Mouse (Mus musculus) kidney, adult 18-20 months (tissue): ENCODE measurements around the gene Myo1b.

ENCODE experiments used
- DNase-seq: peaks from one replicate; pipeline ENCODE4 v3.0.0; 2021

Myo1b gene

DNA sequence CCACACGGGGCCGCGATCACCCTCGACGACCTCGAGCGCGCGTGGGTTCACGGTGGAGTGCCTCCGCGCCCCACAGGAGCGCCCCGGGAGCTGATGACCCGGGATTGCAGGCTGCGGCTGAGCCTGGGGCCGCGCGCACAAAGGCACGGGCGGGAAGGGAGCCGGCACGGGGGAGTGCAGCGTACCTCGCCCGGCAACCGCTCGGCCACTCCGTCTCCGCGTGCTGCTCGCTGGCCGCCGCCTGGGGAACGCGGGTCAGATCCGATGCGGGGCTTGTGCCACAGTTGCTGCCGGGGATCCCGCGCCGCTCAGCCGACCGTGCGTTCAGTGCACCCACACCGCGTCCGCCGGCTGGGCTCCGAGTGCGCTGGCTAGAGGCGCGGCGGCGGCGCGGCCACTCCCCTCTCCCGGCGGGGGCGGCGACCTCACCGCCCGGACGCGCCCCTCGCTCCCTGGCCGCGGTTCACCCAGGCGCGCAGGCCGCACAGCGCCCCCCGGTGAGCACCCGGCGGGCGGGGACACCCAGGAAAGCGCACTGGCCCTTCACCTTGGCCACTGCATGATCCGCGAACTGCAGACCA lies at the start of gene Myo1b:
Gene Myo1b, minus strand, starts transcription at position 496 of the 581 bp plus-strand sequence.
- peak; percentile 76 for DNase-seq

DNA sequence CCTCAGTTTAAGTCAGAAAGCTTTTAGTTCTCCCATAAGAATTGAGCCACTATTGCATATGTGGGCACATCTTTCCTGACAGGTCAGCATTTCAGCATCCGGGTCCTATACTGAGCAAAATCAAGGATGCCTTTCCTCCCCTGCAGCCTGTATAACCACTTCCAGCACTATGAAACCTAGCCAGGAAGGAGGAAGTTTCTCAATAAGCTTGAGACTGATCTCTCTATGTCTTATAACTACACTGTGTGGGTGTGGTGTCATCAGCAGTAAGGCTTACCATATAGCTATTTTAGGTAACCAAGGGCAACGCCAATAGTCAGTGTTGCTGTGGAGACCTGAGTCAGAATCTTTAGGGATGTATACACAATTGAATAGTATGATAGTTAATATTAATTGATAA lies 48.8 kb upstream of the Myo1b start:
- DNase-seq: no peak

DNA sequence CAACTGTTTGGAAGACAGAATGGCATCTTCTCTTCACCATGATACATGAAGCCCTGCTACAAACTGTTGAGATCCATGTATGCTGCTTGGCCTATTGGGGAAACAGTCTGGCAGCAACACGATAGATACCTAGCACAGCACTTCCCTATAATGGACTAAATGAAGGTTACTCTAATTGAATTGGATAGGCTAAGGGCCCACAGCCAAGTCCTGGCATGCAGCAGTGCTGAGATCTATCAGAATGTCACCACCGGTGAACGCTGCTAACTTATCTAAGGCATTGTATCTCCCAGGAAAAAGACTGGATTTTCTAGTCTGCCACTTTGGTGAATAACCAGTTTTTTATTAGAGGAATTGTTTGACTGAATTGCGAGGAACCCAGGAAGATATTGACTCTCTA lies 31.2 kb upstream of the Myo1b start:
- no peak for DNase-seq

DNA sequence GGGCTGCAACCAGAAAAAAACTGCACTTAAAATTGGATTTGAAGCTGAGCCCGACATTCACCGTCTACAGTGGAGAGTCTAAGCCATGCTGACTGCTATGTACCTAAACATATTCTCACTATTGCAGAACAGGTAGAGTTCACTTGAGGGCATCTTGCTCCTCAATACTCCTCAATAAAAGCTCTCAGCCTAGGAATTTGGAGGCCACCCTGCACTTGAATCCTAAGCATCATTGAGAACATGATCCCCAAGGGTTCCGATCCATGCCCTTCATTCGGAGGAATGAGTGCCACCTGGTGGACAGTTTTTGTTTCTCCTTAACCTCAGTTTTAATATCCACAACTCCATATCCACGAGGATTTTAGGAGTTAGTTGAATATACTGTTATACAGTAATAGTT lies 28.9 kb upstream of the Myo1b start:
- peak; percentile 23 for DNase-seq

DNA sequence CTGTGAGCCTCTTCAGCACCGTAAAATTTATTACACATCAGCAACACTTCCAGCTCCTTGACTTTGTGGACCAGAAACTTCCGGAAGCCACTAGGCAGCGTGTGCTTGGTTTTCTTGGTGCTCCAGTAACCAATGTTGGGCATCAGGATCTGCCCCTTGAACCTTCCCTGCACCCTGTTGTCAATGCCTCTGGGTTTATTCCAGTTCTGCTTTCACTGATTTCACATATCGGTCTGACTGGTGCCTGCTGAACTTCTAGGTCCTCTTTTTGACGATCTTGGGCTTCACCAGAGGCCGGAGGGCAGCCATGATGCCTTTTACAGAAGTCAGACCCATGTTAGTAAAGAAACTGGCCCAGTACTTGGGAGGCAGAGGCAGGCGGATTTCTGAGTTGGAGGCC lies 22.5 kb upstream of the Myo1b start:
- DNase-seq: no peak

DNA sequence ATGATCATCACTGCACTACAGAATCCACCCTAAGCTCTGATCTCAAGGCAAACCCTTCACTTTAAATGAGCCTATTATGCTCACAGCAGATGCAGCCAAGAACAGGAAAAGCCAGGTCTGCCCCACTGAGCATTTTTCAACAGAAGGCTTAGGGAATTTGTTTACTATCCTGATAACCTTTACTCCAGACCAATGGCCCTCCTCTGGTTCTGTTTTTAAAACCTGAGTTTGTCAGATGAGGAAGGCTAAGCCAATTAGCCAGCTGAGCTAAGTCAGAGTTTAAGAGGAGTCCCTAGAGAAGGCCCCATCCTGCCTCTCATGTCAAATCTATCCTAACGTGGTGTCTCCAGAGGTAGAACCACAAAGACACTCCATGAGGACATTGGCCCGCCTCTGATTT lies 19.1 kb upstream of the Myo1b start:
- no peak for DNase-seq

DNA sequence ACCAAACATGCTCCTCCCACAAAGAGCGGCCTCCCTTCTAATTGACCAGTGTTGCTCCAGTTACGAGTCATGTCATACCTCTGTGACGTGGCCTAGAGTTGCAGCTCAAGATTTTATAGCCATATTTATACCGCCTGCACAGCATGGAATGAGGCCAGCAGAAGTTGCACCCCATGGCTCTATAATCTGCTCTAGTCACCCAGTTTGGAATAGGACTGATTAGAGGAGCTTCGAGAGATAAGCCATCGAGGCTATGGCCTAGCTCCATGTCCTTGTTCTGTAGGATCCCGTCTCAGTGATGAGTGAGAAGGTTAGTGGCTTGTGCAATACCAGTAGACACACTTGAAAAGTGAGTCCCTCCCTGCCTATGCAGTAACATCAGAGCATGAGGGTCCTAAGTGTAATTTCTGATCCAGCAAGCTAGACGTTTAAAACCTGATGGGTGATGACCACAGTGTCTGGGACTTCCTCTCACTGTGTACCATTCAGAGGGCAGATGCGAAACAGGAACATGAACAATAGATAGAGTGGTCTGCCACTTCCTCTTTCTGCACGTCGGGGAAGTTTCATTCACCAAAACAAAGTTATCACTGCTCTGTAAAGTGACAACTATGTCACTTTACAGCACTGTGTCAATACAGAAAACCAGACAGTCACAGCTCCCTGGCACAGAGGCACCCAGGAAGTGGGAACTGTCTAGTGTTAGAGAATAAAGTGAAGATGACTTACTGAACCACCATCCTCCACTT lies 18.5 kb upstream of the Myo1b start:
- no peak for DNase-seq

DNA sequence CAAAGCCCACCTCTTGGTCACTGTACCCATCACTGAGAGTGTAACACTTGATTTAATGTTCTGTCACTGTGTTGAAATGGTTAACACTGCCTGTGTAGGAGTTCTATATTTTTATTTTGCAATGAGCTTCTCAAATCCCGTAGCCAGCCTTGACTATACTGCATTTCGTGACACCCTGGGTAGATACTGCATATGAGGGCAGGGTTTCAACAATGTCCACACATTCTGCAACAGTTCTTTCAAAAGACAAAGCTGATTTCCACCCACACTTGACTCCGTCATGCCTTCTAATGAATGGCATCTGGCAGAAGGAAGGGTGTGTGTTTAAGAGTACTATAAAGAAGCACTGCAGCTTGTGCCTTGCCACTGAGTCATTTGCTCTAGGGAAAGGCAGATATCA lies 17.0 kb upstream of the Myo1b start:
- no peak for DNase-seq

DNA sequence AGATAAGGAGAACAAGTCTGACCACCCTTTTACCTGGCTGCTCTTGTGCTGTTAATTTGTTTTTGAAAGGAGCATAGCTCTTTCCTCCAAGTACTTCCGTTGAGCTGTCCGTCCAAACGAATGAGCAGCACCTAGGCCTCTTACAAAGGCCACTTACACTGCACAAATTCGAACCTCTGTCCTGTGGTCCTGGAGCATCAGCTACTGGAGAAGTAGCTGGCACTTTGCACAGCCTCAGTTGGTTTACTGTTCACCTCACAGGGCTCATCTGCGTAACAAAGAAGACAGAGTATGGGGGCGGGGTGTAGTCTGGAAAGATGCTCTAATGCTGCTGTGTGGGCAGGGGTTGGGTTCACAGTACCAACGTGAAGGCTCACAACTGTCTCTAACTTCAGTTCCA lies 15.7 kb upstream of the Myo1b start:
- DNase-seq: no peak

DNA sequence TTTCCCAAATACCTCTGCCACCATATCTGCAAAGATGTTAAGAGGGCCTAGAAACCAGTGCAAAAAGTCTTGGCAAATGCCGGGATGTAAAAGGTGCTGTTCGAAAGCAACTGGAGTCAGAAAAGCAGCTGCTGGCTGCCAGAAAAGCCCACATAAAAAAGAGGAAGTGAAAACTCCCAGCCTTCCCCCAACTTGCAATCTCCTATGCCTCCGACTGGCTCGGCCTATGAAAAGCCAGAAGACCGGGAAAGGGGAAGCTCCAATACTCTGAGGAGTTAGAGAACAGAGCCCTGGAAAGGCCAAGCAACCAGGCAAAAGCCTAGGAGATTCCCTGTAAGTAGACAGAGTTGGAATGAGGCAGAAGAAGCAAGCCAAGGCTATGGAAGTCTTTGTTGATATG lies 14.7 kb upstream of the Myo1b start:
- DNase-seq: no peak

DNA sequence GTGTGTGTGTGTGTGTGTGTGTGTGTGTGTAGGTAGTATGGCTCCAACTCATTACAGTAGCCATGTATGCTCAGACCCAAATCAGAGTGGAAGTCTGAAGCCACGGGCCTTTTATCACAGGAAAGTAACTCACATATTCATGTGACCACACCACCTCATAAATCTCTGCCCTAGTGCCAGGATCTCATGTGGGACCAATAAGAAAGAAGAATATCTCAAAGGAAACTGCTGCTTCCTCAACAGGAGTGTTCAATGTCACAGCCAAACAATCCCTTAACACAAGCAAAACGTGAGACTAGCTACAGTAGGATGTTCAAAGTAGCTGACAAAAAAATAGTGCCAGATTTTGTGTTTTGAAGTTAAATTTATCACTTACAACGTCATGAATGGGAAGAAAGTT lies 13.7 kb upstream of the Myo1b start:
- DNase-seq: no peak

DNA sequence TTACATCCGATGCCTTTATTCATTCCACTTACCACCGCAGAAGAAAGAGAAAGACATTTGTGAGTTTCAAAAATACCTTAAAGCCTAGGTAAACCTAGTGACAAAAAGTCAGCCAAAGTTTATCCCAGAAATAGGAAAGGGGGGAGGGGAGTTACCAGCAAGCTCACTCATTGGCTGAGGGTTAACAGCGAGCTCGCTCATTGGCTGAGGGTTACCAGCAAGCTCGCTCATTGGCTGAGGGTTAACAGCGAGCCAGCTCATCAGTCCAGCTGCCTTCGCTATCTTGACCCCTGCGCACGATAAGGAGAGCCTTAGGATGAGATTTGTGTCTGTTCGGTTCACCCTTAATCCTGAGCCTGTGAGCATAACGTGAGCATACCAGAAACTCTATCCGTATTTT lies 6.9 kb upstream of the Myo1b start:
- no peak for DNase-seq

DNA sequence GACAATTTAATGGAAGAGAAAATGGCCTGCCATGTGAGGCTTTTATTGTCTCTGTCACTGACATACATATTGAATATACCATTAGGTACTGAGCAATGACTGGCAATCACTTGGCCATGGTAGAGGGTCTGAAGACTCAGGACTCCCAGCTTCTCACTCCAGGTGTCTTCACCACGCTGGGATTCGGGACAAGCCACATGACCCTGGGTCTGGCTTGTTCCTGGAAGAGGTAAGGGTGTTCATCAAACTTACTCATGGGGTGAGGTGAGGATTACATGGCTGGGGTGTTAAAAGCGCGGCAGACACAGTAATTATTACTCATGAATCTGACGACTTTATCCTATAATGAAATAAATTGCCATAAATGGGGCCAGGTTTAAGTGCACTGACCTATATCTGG lies 405 bp upstream of the Myo1b start:
- DNase-seq: no peak

DNA sequence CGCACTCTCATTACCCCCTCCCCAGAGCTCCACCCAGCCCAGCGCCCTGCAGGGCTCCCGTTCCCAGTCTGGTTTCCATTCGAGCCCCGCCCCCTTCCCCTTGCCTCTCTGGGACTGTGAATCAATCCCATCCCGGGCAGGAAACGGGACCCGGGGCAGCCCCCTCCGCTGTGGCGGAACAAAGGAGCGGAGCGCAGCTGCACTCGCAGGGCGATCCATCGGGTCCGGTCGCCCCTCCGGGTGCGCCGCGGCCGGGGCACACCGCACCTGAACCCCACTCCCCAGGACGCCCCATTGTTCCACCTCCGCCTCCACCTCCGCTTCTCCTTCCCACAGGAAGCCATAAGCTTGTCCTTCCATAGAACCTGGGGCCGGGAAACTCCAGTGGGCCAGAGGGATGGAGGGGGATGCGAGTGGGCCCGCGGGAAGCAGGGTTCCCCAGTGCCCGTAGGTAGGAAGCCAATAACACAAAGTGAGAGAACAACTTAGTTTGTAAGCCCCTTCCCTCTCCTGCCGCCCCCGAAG lies 758 bp downstream of the Myo1b start:
- DNase-seq: peak; percentile 76

DNA sequence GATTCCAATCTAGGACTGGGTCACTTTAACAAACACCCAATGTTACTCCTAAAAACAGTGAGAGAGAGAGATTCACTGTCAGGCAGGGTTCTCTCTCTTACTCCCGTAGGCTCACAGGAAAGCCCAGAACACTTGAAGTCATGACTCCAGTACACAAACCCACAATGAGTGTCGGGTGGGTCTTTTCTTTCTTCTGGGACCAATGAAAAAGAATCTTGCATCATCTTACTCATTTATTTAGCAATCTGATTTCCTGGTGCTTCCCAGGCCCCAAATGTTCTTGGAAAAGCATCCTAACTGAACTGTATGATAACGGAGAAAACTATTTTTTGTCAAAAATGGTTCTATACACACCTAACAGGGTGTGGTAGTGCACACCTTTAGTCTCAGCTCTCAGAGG lies 1.8 kb downstream of the Myo1b start:
- DNase-seq: no peak

DNA sequence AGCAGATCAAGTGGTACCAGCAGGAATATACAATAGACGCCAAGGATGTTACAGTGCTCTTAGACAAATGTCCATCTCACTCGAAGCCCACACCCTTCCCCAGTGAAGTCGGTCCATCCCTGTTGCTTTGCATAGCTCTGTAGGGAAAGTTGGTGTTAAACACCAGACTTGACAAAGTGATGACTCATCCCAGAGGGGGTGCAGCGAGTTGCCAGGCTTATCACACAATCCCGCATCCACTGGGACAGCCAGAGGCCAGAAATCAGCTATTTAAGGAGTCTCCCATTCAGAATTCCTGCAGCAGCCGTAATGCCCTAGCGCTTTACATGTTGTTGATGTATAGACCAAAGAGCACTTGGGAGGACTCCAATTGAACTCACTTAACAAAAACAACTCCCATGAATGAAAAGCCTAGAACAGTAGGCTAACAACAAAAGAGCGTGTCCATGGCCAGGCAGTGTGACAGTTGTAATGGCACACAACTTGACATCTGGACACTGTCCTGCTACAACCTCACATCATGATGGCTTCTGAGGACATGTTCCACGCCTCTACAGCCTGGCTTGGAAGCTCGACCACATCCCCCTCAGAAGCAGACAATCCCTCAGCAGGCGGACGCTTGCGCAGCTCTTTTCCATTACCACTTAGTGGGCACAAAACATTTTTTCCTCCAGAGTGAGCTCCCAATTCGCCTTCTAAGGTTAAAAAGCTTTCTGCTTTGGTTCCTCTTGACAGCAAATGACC lies 2.6 kb downstream of the Myo1b start:
- no peak for DNase-seq

DNA sequence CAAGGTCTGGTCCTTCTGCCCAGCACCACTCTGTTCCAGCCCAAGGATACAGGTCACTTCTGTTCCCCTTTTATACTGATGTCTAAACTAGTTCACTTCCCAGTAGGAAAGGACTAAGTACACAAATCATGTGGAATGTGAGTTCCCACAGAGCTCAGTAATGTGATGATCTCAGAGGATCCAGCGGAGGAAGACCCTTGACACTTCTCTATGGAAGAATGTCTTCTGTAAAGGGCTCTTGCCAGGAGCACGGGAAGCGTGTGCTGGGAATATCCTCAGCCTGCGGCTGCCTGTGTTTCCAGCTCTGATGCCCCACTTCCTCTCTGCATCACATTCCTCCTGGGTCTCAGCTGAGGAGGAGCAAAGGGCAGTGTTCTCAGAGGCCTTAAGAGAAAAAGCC lies 4.5 kb downstream of the Myo1b start:
- DNase-seq: peak; percentile 30

DNA sequence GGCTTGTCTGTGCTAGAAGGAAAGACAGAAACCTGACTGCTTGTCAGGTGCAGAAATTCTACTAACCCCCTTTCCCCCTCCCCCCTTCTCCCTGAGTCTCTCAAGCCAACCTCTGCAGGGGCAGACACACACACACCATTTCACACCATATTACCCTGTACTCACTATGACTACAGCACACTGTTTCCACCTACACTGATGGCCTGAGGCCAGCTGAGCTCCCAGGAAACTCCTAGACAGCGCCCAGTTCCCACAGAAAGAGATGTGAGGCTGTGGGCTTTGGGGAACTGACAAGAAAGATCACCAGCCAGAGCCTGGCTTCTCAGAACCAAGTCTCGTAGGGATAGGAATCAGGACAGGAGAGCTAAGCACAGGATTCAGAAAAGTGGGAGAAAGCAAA lies 6.7 kb downstream of the Myo1b start:
- DNase-seq: no peak

DNA sequence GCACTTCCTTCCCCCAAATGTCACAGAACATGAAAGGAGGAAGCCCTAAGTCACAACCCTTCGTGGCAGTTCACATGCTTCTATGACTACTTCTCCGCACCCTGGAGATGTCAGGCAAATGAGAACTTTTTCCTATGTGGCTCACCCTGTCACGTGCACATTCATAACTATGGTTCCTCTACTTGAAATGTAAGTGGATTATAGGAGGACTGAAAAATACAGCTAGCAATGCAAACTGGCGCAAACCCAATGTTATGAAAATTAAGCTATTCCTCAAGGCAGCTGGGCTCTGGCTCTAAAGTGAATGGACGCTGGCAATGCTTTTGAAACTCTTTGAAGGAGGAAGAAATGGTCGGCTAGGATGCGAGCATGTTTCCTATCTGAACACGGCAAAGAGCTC lies 8.1 kb downstream of the Myo1b start:
- no peak for DNase-seq

DNA sequence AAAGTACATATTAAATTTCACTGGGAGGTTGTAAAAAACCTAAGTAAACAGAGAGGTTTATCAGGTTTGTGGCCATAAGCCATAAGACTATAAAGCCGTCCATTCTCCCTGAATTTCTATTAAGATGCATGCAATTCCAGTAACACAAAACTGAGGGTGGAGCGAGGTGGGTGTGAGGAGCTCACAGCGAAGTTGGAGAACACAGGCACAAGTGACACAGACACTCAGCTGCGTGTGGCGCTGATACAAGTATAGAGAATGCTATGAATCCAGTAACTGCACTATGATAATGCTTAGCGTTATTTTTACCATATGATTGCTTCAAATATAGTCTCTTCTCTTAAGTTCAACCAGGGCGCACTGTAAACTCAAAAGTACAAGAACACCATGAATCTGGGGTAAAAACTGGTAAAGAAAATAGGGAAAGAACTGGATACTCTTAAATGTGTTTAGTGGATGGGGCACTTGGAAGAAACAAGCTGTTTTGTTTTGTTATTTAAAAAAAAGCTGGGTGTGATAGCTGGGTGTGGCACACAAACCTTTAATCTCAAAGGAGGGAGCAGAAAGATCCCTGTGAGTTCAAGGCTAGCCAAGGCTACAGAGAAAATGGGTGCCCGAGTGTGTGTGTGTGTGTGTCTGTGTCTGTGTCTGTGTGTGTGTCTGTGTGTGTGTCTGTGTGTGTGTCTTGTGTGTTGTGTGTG lies 9.5 kb downstream of the Myo1b start:
- no peak for DNase-seq

DNA sequence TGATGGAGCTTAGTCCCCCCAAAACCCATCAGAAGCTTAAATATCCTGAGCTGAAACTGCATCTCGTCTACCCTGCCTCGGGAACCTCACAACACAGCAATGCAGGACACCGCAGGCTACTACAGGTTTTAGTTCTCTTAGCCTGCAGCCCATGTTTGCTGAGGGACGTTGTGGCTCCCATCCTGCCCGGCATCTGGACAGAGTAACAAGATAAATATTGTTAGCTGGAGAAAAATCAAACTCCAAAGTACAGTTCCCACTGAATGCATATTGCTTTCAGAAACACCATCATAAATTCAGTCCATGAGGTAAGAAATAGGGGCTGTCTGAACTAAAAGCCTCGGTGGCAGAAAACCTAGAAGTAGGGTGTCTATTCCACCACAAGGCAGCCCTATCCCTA lies 10.8 kb downstream of the Myo1b start:
- no peak for DNase-seq

DNA sequence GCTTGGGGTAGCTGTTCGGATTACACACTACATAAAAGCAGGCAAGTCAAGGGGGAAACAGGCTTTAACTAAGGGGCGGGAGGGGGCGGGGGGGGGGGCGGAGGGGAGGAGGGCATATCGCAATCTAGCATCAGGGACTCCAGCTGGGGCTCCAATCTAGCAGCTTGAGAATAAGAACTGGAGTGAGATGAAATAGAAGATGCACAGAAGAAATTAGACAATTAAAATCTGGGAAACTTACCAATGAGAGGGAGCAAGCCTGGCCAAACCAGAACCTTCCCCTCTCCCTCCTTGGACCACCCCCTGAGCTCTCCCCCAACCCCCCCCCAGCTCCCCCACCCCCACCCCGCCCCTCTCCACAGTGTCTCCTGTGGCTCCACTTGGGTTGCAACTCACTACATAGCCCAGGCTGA lies 18.7 kb downstream of the Myo1b start:
- no peak for DNase-seq

DNA sequence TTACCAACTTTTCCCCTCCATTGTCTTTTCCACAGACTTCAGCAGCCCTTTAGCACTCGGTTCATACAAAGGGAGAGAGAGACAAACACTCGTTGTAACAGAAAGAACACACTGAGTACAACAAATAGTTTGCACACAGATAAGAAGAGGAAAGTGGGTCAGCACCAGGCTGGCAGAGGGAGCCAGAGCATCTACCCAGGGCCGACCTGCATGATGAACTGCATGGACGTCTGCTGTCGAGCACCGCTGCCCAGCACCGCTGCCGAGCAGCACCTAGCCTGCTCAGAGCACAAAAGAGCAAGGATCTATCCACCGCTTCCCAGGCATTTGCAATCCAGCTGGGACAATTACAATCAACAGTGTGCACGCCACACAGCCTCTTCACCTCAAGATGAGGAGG lies 19.9 kb downstream of the Myo1b start:
- DNase-seq: no peak

DNA sequence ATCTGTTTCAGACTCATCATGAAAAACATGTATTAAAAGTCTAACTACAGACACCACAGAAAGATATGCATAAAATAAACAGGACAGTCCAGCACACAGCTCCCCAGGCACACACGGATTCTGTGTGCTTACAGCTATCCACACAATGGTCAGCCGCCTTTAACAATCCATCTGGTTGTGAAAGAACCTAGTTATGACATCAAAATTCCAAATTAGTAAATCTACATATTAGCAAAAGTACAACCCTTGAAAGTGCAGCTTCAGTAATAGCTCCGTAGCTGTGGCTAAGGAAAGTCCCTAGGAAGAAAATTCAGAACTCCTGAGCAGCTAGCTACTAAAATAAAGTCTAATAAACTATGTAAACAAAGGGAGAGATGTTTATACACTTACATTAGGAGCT lies 21.1 kb downstream of the Myo1b start:
- no peak for DNase-seq
